Mouse (Mus musculus) kidney, adult 2 months (tissue): ENCODE data around the gene R3hdm4.

Experiments used
- CTCF ChIP-seq: fragments of 200-500 bp; conservative IDR thresholded peaks from 2 replicates; pipeline ENCODE4 v1.5.1; 2011; ENCODE audit warnings: low read depth, mild to moderate bottlenecking, control low read depth, low read length, moderate library complexity, mixed read lengths; ENCODE audit not compliant: insufficient read depth, insufficient read length
- POLR2A ChIP-seq: fragments of 200-500 bp; IDR thresholded peaks from one replicate; pipeline ENCODE4 v1.6.1; 2011; ENCODE audit warnings: low read depth, low read length, control low read depth

GRCm38 (mm10) chr10:79936284-79936910 lies 15.4 kb upstream of the R3hdm4 start:
- TF ChIP-seq CTCF (no peak), POLR2A (no peak)
